Mouse (Mus musculus) spleen, postnatal 14 days (tissue): ENCODE measurements around the gene Gm11037.
"Not testable (repeated sequence)": the region's sequence is repeated elsewhere in the genome, so short reads cannot be mapped to it uniquely, and the experiment has no call there.

Experiments
- DNase-seq, 2 experiments: peaks; one replicate each; pipeline ENCODE4 v3.0.0; 2021 to 2022; ENCODE audit warnings: low spot score in 2 of 2

The Gm11037 gene

GRCm38 (mm10) chr2:131132930-131133547, at the start of gene Gm11037:
TSS of gene Gm11037 (plus strand) at chr2:131133497.
- no peak for DNase-seq

GRCm38 (mm10) chr2:131084206-131084605, 49.1 kb upstream of the Gm11037 start:
- no peak for DNase-seq

- DNase-seq: no peak
These were observed 46.5 kb upstream of the Gm11037 start, which contains the start of gene Siglec1 for GRCm38 (mm10) chr2:131086667-131087390. TSS of gene Siglec1 (minus strand) at chr2:131086765.

- DNase-seq: no peak
These were observed 44.7 kb upstream of the Gm11037 start for GRCm38 (mm10) chr2:131088581-131088980.

- no peak for DNase-seq
These were observed 43.7 kb upstream of the Gm11037 start for GRCm38 (mm10) chr2:131089634-131090033.

GRCm38 (mm10) chr2:131090852-131091251, 42.4 kb upstream of the Gm11037 start:
- DNase-seq: no peak

- no peak for DNase-seq
These were observed 39.7 kb upstream of the Gm11037 start for GRCm38 (mm10) chr2:131093577-131093976.

GRCm38 (mm10) chr2:131094823-131095222, 38.5 kb upstream of the Gm11037 start:
- peak; percentile 50 to 71 for DNase-seq

- peak in 1 of 2 experiments; percentile 12 for DNase-seq
These were observed 37.0 kb upstream of the Gm11037 start for GRCm38 (mm10) chr2:131096101-131096795.

- no peak for DNase-seq
These were observed 36.2 kb upstream of the Gm11037 start for GRCm38 (mm10) chr2:131097087-131097486.

- no peak for DNase-seq
These were observed 31.8 kb upstream of the Gm11037 start for GRCm38 (mm10) chr2:131101530-131101929.

- DNase-seq: no peak
These were observed 29.3 kb upstream of the Gm11037 start for GRCm38 (mm10) chr2:131104021-131104420.

GRCm38 (mm10) chr2:131105061-131105460, 28.2 kb upstream of the Gm11037 start:
- not testable (repeated sequence) for DNase-seq

- no peak for DNase-seq
These were observed 27.3 kb upstream of the Gm11037 start for GRCm38 (mm10) chr2:131105989-131106388.

GRCm38 (mm10) chr2:131118968-131119574, 14.2 kb upstream of the Gm11037 start:
- DNase-seq: no peak

- DNase-seq: no peak
These were observed 9.1 kb upstream of the Gm11037 start for GRCm38 (mm10) chr2:131124166-131124565.

- no peak for DNase-seq
These were observed 7.9 kb upstream of the Gm11037 start for GRCm38 (mm10) chr2:131125157-131125963.

- DNase-seq: no peak
These were observed 7.1 kb upstream of the Gm11037 start for GRCm38 (mm10) chr2:131125964-131126815.

GRCm38 (mm10) chr2:131127161-131127730, 6.1 kb upstream of the Gm11037 start, which contains the start of gene Hspa12b:
TSS of gene Hspa12b (plus strand) at chr2:131127280.
- no peak for DNase-seq

GRCm38 (mm10) chr2:131128211-131128610, 5.1 kb upstream of the Gm11037 start:
- no peak for DNase-seq
